12 mouse cellular contexts compared by ENCODE assay signal in genomic region chr5:64358639-64359584, GRCm38 (mm10).
DNase-seq lines count a peak whose midpoint lies in the region; ATAC-seq lines count a peak whose summit lies in the region.
"Had no signal": no experiment of that assay in that cellular context is flagged by ENCODE, and none has a peak within 500 bp of the region (broad histone marks: within the 10 kb centered on the region; RNA-seq: fewer than 3 reads in every experiment).

No protein-coding gene starts in this region.

- H3K4me1 ChIP-seq in forebrain, embryonic 10.5 days = peaks cover 38% of the 10 kb centered on the region
- peaks cover 7% of the 10 kb centered on the region for H3K4me1 ChIP-seq in forebrain, embryonic 14.5 days (ENCODE audit: control insufficient read depth, insufficient read depth, low read length)
- peaks cover 62% of the 10 kb centered on the region for H3K4me1 ChIP-seq in kidney, embryonic 15.5 days
- H3K4me1 ChIP-seq in embryonic facial prominence, embryonic 14.5 days (ENCODE audit: control insufficient read depth, insufficient read depth, low read length) = peaks cover 25% of the 10 kb centered on the region
- peaks cover 20% of the 10 kb centered on the region for H3K4me1 ChIP-seq in limb, embryonic 15.5 days

- no peak overlapping the region for H3K4me3 ChIP-seq in forebrain, embryonic 10.5 days
- H3K4me3 ChIP-seq in forebrain, embryonic 14.5 days (ENCODE audit: low read depth, low read length) = no peak overlapping the region
- H3K4me3 ChIP-seq in kidney, embryonic 15.5 days (replicated peaks) = no peak overlapping the region
- H3K4me3 ChIP-seq in embryonic facial prominence, embryonic 14.5 days (ENCODE audit: low read depth, low read length) = no peak overlapping the region
- H3K4me3 ChIP-seq in limb, embryonic 15.5 days = no peak overlapping the region
- H3K4me3 ChIP-seq: midbrain, embryonic 12.5 days had no signal

- no peak overlapping the region for H3K4me2 ChIP-seq in forebrain, embryonic 14.5 days (ENCODE audit: low read length)
- H3K4me2 ChIP-seq in kidney, embryonic 15.5 days = no peak overlapping the region
- no peak overlapping the region for H3K4me2 ChIP-seq in embryonic facial prominence, embryonic 14.5 days (ENCODE audit: low read depth, low read length)
- no peak overlapping the region for H3K4me2 ChIP-seq in limb, embryonic 15.5 days
- H3K4me2 ChIP-seq: midbrain, embryonic 12.5 days had no signal

- 86% methylated on average over 18 of the region's 18 CpGs for WGBS in forebrain, embryonic 10.5 days
- 88% methylated on average over 18 of the region's 18 CpGs for WGBS in forebrain, embryonic 14.5 days
- 59% methylated on average over 18 of the region's 18 CpGs for WGBS in kidney, embryonic 15.5 days
- 48% methylated on average over 18 of the region's 18 CpGs for WGBS in embryonic facial prominence, embryonic 14.5 days
- 57% methylated on average over 18 of the region's 18 CpGs for WGBS in limb, embryonic 15.5 days

- H3K36me3 ChIP-seq in forebrain, embryonic 10.5 days (replicated peaks) = no peaks in the 10 kb centered on the region
- no peaks in the 10 kb centered on the region for H3K36me3 ChIP-seq in forebrain, embryonic 14.5 days (ENCODE audit: control insufficient read depth, insufficient read depth, low read length)
- H3K36me3 ChIP-seq in kidney, embryonic 15.5 days = no peaks in the 10 kb centered on the region
- no peaks in the 10 kb centered on the region for H3K36me3 ChIP-seq in embryonic facial prominence, embryonic 14.5 days (ENCODE audit: control insufficient read depth, insufficient read depth, low read length)
- no peaks in the 10 kb centered on the region for H3K36me3 ChIP-seq in limb, embryonic 15.5 days
- H3K36me3 ChIP-seq: midbrain, embryonic 12.5 days had no signal

- peaks cover 3% of the 10 kb centered on the region; the same call in 1 of the 2 replicates for H3K9me3 ChIP-seq in forebrain, embryonic 10.5 days
- H3K9me3 ChIP-seq in forebrain, embryonic 14.5 days (replicated peaks; ENCODE audit: control insufficient read depth, low read length) = no peaks in the 10 kb centered on the region
- no peaks in the 10 kb centered on the region for H3K9me3 ChIP-seq in kidney, embryonic 15.5 days (replicated peaks)
- no peaks in the 10 kb centered on the region for H3K9me3 ChIP-seq in embryonic facial prominence, embryonic 14.5 days (ENCODE audit: control insufficient read depth, low read length)
- no peaks in the 10 kb centered on the region for H3K9me3 ChIP-seq in limb, embryonic 15.5 days
- H3K9me3 ChIP-seq: midbrain, embryonic 12.5 days had no signal

- no peaks in the 10 kb centered on the region for H3K27me3 ChIP-seq in forebrain, embryonic 10.5 days (ENCODE audit: poor library complexity, severe bottlenecking)
- H3K27me3 ChIP-seq in forebrain, embryonic 14.5 days (replicated peaks; ENCODE audit: control insufficient read depth, insufficient read depth, low read length) = no peaks in the 10 kb centered on the region
- H3K27me3 ChIP-seq in kidney, embryonic 15.5 days = no peaks in the 10 kb centered on the region
- H3K27me3 ChIP-seq in embryonic facial prominence, embryonic 14.5 days (replicated peaks; ENCODE audit: control insufficient read depth, insufficient read depth, low read length) = no peaks in the 10 kb centered on the region
- no peaks in the 10 kb centered on the region for H3K27me3 ChIP-seq in limb, embryonic 15.5 days
- H3K27me3 ChIP-seq: midbrain, embryonic 12.5 days had no signal

- DNase-seq in forebrain, embryonic 10.5 days (ENCODE audit: extremely low spot score, low spot score) = no peak
- DNase-seq in forebrain, embryonic 14.5 days (ENCODE audit: low spot score) = no peak
- no peak for DNase-seq in kidney, adult 9 months
- peak; percentile 78 for DNase-seq in embryonic facial prominence, embryonic 14.5 days (ENCODE audit: low spot score)
- no peak for DNase-seq in B cell, adult 2 months
- DNase-seq in spleen, adult 12 weeks (ENCODE audit: low spot score) = no peak
- DNase-seq: adrenal gland, adult 8-10 months; cerebellum, adult 11-12 months; liver had no signal

- H3K27ac ChIP-seq in forebrain, embryonic 10.5 days = peak overlapping the region; percentile 11; the same call in 1 of the 2 replicates
- no peak overlapping the region for H3K27ac ChIP-seq in forebrain, embryonic 14.5 days (ENCODE audit: low read depth, low read length)
- peak overlapping the region; percentile 82 for H3K27ac ChIP-seq in kidney, embryonic 15.5 days
- peak overlapping the region; percentile 75 for H3K27ac ChIP-seq in embryonic facial prominence, embryonic 14.5 days (replicated peaks; ENCODE audit: low read depth, low read length)
- peak overlapping the region; percentile 61 for H3K27ac ChIP-seq in limb, embryonic 15.5 days
- H3K27ac ChIP-seq: midbrain, embryonic 12.5 days had no signal

- no peak overlapping the region for H3K9ac ChIP-seq in forebrain, embryonic 14.5 days (ENCODE audit: low read length)
- H3K9ac ChIP-seq in kidney, embryonic 15.5 days = no peak overlapping the region
- H3K9ac ChIP-seq in embryonic facial prominence, embryonic 14.5 days (ENCODE audit: low read depth, low read length) = no peak overlapping the region
- no peak overlapping the region for H3K9ac ChIP-seq in limb, embryonic 15.5 days
- H3K9ac ChIP-seq: midbrain, embryonic 12.5 days had no signal

- no peak for ATAC-seq in forebrain, embryonic 14.5 days
- no peak for ATAC-seq in kidney, embryonic 15.5 days (replicated peaks; ENCODE audit: low FRiP score)
- ATAC-seq in embryonic facial prominence, embryonic 14.5 days (ENCODE audit: low read depth) = peak; percentile 55; the same call in 1 of the 2 replicates
- ATAC-seq in limb, embryonic 15.5 days (ENCODE audit: insufficient number of reproducible peaks, low FRiP score, low TSS enrichment, low read depth) = peak; percentile 55; the same call in 1 of the 2 replicates

Comparison
In these comparisons a context has a peak if more than half of its experiments do, and no peak if none do; other contexts are left out.
1. ATAC-seq: peak in embryonic facial prominence, embryonic 14.5 days (single experiment) and limb, embryonic 15.5 days (single experiment); none in forebrain, embryonic 14.5 days (single experiment) and kidney, embryonic 15.5 days (single experiment).